Mouse (Mus musculus): Measurements from ENCODE around the gene Fjx1. TPM values are rescaled to one million over a fixed set of nuclear protein-coding genes. Genes with fewer than 3 reads are reported as not detected.
A peak's percentile ranks its signal among the peaks of the same experiment; 100 is the strongest.

The Fjx1 gene
- 1 to 10 TPM; 2.7 to 3.6 TPM for total RNA-seq (2021)
- long read RNA-seq, experiment 1, transcript Fjx1-201 (1 exons, 3,134 nt): major isoform, 11 of 11 reads
- long read RNA-seq, experiment 1, partial matches to known transcripts: 0 of 11 reads
- long read RNA-seq, experiment 1, other reads (novel, unspliced or antisense): 0 of 11 reads
- long read RNA-seq, experiment 2, transcript Fjx1-201 (1 exons, 3,134 nt): major isoform, 15 of 15 reads
- long read RNA-seq, experiment 2, partial matches to known transcripts: 0 of 15 reads
- long read RNA-seq, experiment 2, other reads (novel, unspliced or antisense): 0 of 15 reads

DNA sequence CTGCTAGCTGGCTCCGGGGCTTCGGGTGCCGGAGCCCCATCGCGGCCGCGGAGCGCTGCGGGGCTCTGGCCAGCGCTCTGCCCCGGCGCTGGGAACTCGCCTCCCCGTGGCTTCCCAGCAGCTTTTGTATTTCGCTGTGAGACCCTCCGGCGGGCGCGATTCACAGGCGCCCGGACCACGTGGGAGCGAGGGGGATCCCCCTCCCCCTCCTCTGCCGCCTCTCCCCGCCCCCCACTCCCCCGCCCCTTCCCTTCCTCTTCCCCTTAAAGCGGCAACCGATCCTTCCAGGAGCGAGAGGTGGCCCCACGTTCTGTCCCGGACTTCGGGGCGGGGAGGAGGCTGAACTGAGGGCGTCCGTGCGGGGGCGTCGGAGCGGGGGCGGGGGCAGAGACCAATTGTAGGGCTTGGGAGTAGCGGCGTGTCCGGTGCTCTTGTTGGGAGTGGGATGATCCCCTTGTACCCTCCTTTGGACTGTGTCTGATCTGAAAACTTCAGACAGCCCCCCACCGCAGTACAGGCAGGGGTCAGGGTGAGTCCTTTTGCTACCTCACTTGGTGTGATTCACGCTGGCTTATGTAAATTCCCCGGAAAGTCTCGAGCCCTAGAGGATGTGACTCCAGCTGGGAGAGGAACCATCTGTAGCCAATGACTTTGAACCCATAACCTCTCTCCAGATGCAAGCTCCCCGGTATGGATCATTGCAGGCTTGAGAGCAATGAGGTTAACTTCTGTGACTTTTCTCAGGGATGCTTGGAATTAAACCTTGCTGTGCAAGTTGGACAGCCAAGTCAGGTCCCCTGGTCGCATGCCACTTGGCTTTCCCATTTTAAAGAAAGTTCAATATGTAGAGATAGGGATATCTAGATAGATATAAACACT is at the start of gene Fjx1:
Fjx1 (minus strand) TSS at position 829 of the 879 bp plus-strand sequence.
- peak; percentile 3 to 5 for DNase-seq (ENCODE audit: low spot score in 2 of 2)

DNA sequence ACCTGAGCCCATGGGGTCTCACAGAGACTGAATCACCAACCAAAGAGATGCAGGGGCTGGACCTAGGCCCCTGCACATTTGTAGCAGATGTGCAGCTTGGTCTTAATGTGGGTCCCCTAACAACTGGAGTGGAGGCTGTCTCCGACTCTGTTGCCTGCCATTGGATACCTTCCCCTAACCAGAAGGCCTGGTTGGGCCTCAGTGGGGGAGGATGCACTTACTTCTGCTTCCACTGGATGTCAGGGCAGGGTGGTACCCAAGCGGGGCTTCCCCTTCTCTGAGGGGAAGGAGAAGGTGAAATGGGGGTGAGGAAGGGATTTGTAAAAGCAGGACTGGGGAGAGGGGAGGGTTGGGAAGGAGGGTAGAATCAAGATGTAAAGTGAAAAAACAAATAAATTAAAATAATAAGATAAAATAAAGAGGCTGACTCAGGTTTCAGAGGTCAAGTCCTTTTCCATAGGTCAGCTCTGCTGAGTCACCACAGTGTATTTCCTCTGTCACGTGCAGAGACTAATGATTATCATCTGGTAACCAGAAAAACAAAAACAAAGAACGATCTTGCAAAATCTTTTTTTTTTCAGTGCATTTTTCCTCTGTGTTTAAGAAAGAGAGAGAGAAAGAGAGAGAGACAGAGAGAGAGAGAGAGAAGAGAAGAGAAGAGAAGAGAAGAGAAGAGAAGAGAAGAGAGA is 47.8 kb upstream of the Fjx1 start:
- no peak for DNase-seq (ENCODE audit: low spot score in 2 of 2)

DNA sequence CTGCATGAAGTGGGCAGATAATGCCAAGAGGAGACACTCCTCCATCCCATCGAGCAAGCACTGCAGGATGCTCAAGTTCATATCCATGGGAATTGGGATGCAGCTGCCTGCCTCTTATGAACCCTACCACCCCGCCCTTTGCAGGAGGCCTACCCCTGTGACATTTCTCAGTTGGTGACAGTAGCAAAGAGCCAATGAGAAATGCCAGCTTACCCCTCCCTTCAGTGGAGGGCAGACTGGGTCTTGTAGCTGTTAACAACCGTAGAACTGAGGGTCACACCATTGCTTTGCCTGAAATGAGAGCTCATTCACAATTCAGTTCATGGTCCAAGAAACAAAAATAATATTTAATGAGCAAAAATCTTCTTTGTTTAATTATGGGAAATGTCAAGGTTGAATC is 28.4 kb upstream of the Fjx1 start:
- DNase-seq (ENCODE audit: low spot score in 2 of 2): no peak

DNA sequence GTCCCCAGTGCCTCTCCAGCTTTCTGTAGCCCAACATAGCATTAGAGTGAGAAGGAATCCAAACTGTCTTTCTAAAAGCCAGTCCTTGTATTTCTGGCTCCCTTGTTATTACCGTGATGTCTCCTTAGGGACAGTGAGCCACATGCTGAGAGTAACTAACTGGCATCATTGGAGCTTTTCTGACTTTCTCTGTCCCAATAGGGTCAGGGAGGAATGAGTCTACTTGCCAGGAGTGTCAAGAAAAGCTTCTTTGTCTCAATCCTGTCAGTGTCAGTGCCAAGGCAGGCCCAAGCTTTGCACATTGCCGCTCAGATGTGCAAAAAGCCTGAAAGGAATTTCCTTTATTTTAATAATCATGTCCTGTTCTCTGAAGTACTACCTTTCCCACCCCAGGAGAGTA is 23.8 kb upstream of the Fjx1 start:
- DNase-seq (ENCODE audit: low spot score in 2 of 2): no peak

DNA sequence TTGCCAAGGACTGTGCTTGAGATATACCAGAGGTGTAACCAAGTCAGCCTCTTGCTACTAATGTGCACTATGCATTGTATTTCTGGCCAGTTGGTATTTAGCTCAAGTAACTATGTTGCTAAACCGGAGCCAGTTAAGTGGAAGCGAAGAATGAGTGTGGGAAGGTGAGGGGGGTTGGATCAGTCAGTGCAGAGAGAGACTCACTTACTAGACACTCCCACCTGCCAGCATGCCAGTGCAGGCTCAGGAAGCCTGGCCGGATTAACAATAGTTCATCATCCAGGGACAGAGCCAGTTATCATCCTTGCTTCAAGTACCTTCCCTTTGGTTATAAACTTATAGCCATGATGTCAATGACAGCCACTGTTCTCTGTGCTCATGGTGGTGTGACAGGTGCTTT is 16.3 kb upstream of the Fjx1 start:
- no peak for DNase-seq (ENCODE audit: low spot score in 2 of 2)

DNA sequence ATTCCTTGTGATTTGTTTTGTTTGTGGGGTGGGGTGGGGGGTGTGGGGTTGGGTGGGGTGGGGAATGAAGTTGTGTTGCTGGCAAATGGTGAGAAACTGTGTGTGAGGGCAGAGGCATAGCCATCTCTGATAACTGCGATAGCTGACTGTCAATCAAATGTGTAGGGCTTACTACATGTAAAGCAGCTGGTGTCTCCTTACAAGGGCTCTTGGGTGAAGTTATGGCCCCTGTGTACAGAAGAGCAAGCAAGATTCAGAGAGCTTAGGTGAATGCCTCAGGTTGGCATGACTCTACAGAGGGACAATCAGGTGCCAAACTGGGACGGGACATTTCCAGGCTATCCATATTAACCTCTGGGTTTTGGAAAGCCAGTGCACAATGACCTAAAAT is 12.0 kb upstream of the Fjx1 start:
- DNase-seq (ENCODE audit: low spot score in 2 of 2): no peak

DNA sequence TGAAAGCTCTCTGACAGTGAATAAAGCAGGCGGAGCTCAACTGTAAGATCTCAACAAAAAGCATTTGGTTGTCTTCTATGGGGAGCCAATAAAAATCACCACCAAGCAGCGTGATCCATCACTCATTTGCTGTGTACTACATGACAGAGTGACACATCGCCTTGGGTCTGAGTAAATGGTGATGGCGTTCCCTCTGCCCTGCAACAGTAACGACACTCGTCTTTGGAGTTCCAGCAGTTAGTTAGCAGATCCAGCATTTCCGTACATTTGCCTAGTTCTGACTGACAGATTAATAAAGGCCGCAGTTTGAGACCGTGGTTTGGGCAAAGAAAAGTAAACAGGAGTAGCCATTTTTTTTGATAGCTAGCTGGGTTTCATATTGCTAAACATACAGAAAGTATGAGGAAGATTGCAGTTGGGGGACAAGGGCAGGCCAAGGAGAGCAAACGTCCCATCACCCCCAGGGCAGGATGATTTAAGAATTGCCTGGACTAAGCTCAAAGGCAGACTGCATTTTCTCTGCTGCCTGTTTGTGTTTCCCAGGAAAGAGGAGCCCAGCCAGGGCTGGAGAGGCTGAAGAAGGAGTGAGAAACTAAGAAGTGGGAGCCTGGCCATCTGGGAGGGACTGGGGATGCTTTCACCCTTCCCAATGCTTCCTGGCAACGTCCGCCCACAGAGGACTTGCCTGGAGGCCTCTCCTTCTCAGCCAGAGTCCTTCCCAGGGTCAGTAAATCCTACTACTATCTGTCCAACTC is 11.5 kb upstream of the Fjx1 start:
- DNase-seq (ENCODE audit: low spot score in 2 of 2): no peak

DNA sequence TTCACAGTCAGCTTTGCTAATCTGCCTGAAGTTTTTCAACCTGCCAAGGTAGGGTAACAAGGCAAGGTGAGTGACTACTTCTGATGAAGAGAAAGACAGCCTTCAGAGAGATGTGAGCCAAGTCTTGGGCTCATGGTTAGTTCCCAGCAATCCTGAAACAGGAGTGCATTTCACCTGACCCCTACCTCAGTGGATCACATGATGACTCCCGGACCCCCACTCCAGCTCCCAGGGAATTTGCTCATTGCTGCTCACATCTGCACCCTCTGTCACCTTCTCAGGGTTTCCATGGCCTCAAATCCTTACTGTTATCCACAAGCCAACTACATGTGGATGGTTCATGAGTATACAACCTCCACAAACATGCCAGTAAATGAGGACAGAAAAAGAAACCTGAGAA is 9.2 kb upstream of the Fjx1 start:
- no peak for DNase-seq (ENCODE audit: low spot score in 2 of 2)

DNA sequence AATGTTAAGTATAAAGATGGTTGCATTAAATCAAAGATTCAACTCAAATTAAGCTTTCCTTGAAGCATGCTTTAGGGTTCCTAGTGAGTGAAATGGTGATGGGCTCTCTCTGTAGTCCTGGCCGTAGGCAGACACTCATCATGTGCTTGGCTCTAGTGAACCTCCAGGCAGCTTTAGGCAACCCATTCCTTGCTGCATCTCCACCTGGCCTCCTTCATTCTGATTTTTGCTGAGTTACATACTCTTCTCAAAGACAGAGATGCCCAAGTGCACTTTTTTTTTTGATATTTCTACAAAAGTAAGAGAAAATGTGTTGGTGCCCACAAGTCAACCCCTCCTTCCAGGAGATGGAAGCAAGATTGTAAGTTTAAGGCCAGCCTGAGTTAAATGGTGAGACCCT is 2.8 kb upstream of the Fjx1 start:
- no peak for DNase-seq (ENCODE audit: low spot score in 2 of 2)

DNA sequence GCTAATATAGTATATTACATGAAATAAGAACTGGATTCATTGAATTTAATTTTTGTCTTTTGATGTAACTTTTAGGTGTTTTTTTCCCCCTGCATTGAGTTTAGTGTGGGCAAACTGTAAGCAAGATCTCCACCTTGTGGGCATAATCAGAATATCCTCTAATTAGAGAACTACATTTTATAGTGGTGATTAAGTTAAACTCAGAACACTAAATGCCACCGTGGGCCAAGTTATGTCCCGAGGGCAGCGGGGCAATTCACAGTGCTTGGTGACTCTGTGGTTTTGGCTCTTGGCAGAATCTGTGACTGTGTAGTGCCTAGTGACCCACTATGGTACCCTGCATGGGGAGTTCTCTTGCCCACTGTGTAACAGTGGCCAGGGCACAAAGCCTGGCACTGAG is 1.1 kb upstream of the Fjx1 start:
- no peak for DNase-seq (ENCODE audit: low spot score in 2 of 2)

DNA sequence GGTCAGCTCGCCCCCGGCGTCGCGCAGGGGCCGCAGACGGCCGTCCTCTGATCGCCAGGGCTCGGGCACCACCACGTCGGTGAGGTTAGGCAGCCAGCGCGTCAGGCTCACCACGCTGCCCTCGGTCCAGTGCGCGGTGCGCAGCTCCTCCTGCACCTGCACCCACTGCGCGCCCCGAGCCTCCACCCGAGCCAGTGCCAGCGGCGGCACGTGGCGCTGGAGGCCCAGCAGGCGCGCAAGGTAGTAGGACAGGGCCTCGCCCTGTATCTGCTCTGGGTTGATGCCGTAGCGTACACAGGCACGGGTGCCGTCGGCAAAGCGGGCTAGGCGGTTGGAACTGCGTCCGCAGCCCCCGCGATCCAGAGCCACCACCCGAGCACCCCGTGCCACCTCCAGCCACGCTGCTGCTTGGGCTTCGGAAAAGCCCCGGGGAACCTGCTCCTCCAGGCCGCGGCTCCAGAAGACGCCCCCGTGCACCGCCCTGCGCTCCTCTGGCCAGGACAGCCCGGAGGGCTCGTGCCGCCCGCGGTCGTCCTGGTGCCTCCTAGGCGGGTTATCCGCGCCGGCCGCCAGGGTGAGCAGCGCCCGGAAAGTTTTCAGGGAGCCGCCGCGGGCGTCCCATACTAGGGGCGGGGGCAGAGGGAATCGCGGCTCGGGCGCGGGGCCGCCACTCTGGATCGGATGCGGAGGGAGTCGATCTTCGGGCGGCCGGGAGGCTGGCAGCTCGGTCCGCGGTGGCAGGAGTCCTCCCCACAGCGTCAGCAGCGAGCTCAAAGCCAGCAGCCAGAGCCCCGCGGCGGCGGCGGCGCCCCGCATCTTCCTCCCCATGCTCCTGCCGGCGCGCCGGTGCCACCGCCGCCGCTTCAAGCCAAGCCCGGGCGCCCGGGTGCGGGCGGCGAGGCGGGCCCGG is 1.3 kb downstream of the Fjx1 start:
- peak; percentile 5 to 9 for DNase-seq (ENCODE audit: low spot score in 2 of 2)

DNA sequence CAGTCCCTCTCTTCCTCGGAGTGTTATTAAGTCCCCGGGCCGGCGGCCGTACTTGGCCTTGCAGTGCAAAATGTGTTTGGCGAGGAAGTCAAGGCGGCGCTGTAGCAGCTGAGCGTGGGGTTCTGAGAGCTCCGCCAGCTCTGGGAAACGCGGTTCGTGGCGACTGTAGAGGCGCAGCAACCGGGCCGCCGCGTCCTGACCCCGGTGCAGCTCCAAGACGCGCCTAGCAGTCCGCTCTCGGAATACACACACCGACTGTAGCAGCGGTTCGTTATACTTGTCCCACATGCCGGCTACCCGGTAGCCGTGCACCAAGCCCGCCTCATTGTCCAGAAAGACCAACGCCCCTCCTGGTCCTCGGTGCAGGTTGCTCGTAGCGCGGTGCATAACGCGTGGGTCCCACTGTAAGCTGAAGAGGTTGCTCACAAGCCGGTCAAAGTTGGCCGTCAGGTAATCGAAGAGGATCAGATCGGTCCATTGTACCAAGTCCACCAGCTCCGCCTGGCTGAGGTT is 2.0 kb downstream of the Fjx1 start:
- DNase-seq (ENCODE audit: low spot score in 2 of 2): peak in 1 of 2 experiments; percentile 4

DNA sequence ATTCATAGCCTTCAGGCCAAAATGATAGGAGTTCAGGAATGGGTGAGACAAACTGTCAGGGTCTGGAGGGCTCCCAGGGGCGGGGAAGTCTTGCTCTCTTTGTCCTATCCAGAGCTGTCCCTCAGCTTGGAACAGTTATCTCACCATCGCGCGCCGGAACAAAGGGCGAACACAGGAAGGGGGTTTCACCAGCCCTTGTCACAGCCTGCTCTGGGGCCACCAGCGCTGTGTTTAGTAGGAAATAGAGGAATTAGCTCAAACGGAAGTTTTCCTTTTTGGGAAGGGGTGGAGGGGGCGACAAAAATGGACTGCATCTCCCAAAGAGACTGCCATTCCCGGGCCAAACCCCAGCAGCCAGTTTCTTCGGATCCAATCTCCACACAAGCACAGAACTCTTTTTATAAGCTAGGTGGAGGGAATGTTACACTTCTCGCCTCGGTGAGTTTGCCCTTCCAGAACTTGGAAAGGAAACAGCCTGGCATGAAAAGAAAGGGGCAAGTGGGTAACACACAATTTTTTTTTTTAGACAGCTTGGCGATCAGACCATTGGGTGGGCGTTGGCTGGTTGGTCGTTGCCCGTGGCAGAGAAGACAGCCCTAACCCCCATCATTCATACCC is 2.6 kb downstream of the Fjx1 start:
- no peak for DNase-seq (ENCODE audit: low spot score in 2 of 2)

DNA sequence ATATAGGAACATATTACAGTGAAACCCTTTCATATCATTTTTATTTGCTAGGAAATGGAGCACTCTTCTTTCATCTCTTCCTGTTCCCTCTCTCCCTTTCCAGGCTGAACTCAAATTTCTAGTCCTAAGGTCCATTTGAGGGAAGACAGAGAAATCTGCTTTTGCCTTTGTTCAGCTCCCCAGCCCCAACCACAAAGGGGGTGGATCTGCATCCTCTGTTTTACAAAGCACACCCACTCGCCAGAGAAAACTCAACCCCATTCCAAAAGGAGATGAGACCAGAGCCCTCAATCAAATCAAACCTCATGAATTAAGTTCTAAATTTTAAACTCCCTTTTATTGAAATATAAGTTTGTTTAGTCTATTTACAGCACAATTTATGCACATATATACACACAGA is 3.2 kb downstream of the Fjx1 start:
- DNase-seq (ENCODE audit: low spot score in 2 of 2): no peak

DNA sequence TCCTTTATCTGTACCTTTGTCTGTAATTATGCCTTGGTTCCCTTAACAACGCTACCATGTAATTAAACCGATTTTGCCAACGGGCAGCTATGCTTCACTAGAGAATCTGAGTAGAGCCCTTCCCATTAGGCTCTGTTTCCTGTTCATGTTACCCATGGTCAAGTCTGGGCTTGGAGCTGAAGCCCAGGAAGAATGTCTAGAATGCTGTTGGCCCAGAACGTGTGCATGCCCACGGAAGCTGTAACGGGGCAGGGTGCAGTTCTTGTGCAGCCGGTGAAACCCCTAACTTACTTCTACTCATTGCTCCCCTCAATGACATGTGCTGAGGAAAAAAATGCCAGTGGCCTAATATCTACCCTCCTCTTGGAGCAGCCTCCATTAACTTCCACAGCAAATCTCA is 4.5 kb downstream of the Fjx1 start:
- DNase-seq (ENCODE audit: low spot score in 2 of 2): no peak

DNA sequence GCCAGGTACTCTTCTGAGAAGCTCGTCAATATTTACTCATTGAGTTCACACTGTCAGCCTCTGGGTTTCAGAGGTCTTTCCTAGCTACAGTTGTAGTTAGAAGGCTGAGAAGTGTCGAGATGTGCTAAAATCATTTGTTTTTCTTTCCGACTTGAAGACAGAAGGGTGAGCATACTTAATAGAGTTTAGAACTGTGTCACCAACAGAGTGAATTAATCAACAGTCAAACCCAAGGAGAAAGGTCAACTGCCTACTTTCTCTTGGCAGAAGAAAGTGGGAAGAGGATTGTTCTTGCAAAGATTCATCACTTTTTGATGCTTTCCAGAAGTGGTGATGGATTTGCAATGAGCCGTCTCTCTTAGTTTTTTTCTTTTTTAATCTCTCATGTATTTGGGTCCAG is 5.4 kb downstream of the Fjx1 start:
- no peak for DNase-seq (ENCODE audit: low spot score in 2 of 2)

DNA sequence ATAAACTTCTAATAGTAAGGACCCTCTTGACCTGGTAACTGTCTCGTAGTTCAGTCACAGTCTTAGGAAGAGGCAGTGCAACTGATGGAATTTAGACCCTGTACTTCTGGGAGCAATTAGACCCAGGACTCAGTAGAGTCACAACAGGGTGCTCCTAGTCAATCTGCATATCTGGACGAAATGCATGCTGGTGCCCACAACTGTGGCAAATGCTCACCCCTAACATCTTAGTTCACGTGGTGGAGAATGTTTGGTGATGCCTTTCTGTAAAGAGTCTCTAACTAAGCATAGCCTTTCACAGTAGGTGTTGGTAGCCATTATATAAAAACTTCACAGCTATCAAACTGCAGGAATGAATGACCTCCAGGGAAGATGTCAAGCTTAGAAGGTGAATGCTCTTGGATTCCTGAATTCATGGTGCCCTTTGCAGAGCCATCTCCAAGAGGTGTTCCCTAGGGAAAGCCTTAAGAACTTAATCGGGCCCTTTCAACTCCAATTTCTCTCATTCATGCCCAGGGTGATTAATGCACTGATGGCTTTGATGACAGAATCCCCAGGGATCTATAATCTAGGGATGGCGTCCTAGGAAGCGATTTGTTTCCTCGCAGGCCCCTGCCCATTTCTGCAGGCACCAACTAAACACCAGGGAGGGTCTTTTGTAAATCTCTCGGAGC is 14.8 kb downstream of the Fjx1 start:
- no peak for DNase-seq (ENCODE audit: low spot score in 2 of 2)

DNA sequence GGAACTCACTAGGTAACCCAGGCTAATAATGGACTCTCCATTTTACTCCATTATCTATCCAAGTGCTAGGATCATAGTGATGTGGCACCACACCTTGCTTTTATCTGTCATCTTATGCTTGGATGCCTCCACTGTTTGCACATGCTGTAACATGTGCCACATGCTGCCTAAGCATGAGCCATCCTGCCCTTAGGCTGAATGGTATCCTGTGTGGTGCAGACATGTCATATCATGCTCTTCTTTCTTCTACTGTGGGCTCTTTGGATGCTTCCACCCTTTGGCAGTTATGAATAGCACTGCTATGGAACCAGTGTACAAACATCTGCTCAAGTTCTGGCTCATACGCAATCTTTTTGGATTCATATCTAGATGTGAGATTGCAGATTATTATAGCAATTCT is 18.4 kb downstream of the Fjx1 start:
- no peak for DNase-seq (ENCODE audit: low spot score in 2 of 2)

DNA sequence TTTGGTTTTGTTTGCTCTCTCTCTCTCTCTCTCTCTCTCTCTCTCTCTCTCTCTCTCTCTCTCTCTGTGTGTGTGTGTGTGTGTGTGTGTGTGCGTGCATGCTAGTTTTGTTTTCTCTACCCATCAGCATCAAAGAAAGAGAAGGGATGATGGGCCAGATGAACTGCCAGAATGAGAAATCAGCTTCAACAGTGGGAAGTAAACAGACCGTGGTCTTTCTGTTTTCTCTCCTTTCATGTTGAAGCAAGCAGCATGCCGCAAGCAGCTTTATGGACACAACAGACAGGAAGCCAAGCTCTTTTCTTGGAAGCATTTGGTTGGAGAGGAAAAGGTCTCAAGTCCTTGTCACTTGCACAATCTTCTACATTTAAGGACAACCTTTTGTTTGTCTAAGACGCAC is 21.2 kb downstream of the Fjx1 start:
- no peak for DNase-seq (ENCODE audit: low spot score in 2 of 2)
